Mouse (Mus musculus): ENCODE measurements at regions not wholly inside any gene's neighbourhood (a gene's known extent, or its start where the extent isn't known, plus 50 kb on each side); places are given as distances from the start of the nearest gene placed in this dataset.

- TF ChIP-seq POLR2A (IDR thresholded peaks at IDR 0.05; ENCODE audit: insufficient read depth, low read depth, low read length) (no peak), CTCF (IDR thresholded peaks at IDR 0.05) (no peak)
Observed at GRCm38 (mm10) chr3:21744107-21744506, 332.3 kb upstream of the Tbl1xr1 start.
